Mouse (Mus musculus): Measurements from ENCODE around the gene Arl8a.
"Not testable (repeated sequence)": the region's sequence is repeated elsewhere in the genome, so short reads cannot be mapped to it uniquely, and the experiment has no call there.

Gene Arl8a

GRCm38 (mm10) chr1:135170299-135170698 lies 23.7 kb downstream of the Arl8a start:
- DNase-seq: no peak

- DNase-seq: no peak
These were observed 24.6 kb downstream of the Arl8a start for GRCm38 (mm10) chr1:135171202-135171601.

- DNase-seq: no peak
These were observed 25.4 kb downstream of the Arl8a start for GRCm38 (mm10) chr1:135171984-135172383.

- no peak for DNase-seq
These were observed 26.7 kb downstream of the Arl8a start for GRCm38 (mm10) chr1:135173311-135173710.

- no peak for DNase-seq
These were observed 28.6 kb downstream of the Arl8a start for GRCm38 (mm10) chr1:135175176-135175575.

- no peak for DNase-seq
These were observed 31.1 kb downstream of the Arl8a start for GRCm38 (mm10) chr1:135177724-135178123.

GRCm38 (mm10) chr1:135178863-135179262 lies 32.2 kb downstream of the Arl8a start:
- DNase-seq: no peak

- DNase-seq: no peak
These were observed 34.2 kb downstream of the Arl8a start for GRCm38 (mm10) chr1:135180830-135181229.

- no peak for DNase-seq
These were observed 34.7 kb downstream of the Arl8a start for GRCm38 (mm10) chr1:135181275-135181674.

- DNase-seq: no peak
These were observed 35.4 kb downstream of the Arl8a start for GRCm38 (mm10) chr1:135181880-135182623.

- no peak for DNase-seq
These were observed 36.4 kb downstream of the Arl8a start for GRCm38 (mm10) chr1:135182975-135183374.

- DNase-seq: no peak
These were observed 36.8 kb downstream of the Arl8a start for GRCm38 (mm10) chr1:135183448-135183847.

- no peak for DNase-seq
These were observed 37.4 kb downstream of the Arl8a start for GRCm38 (mm10) chr1:135183941-135184570.

GRCm38 (mm10) chr1:135185936-135186335 lies 39.3 kb downstream of the Arl8a start:
- no peak for DNase-seq

GRCm38 (mm10) chr1:135186427-135186826 lies 39.8 kb downstream of the Arl8a start:
- no peak for DNase-seq

GRCm38 (mm10) chr1:135187016-135187415 lies 40.4 kb downstream of the Arl8a start:
- DNase-seq: not testable (repeated sequence)

GRCm38 (mm10) chr1:135188197-135188596 lies 41.6 kb downstream of the Arl8a start:
- no peak for DNase-seq

GRCm38 (mm10) chr1:135189186-135189585 lies 42.6 kb downstream of the Arl8a start:
- DNase-seq: no peak

GRCm38 (mm10) chr1:135194335-135194734 lies 47.7 kb downstream of the Arl8a start:
- not testable (repeated sequence) for DNase-seq

GRCm38 (mm10) chr1:135195907-135196440 lies 49.4 kb downstream of the Arl8a start:
- DNase-seq: no peak

- DNase-seq: no peak
These were observed 51.8 kb downstream of the Arl8a start for GRCm38 (mm10) chr1:135198412-135198811.

GRCm38 (mm10) chr1:135199014-135199819 lies 52.6 kb downstream of the Arl8a start:
- peak; percentile 17 for DNase-seq

GRCm38 (mm10) chr1:135200400-135200799 lies 53.8 kb downstream of the Arl8a start:
- DNase-seq: no peak
